Mouse (Mus musculus) cerebellum, adult 2 months (tissue): ENCODE results near the gene Kazn.

ENCODE experiments used
- CTCF ChIP-seq: fragments of 200-500 bp; IDR thresholded peaks from 2 replicates; pipeline ENCODE4 v1.5.1; 2011; ENCODE audit warnings: low read depth, mild to moderate bottlenecking, control low read depth, low read length, moderate library complexity, borderline replicate concordance; ENCODE audit not compliant: insufficient read depth
- POLR2A ChIP-seq: fragments of 200-500 bp; IDR thresholded peaks from 2 replicates; pipeline ENCODE4 v1.6.1; 2011; ENCODE audit warnings: low read length, control low read depth, borderline replicate concordance; ENCODE audit not compliant: insufficient read depth

DNA sequence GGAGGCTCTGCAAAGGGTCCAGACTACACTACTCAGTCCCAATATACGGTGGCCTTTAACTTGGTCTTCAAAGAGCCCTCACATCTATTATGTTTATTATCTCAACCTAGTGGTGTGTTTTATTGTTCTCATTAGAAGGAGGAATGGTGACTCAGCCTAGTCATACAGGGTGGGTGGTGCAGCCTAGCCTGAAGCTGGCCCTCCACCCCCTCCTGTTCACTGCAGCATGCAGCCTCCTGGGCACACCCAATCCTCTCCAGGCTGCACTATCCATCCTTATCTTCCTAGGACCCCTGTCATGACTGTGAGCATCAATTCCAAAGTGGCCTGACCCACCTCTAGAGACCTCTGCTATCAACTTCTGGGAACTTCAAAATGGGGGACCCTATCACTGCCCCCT is 16.8 kb downstream of the Kazn start:
- no peak for TF ChIP-seq CTCF
- no peak for TF ChIP-seq POLR2A
